Mouse (Mus musculus) cerebellum, adult 2 months (tissue): ENCODE measurements at regions not wholly inside any gene's neighbourhood (a gene's known extent, or its start where the extent isn't known, plus 50 kb on each side); places are given as distances from the start of the nearest gene placed in this dataset.

Source experiments
- CTCF ChIP-seq: fragments of 200-500 bp; IDR thresholded peaks from 2 replicates; pipeline ENCODE4 v1.5.1; 2011; ENCODE audit warnings: low read depth, mild to moderate bottlenecking, control low read depth, low read length, moderate library complexity, borderline replicate concordance; ENCODE audit not compliant: insufficient read depth
- POLR2A ChIP-seq: fragments of 200-500 bp; IDR thresholded peaks from 2 replicates; pipeline ENCODE4 v1.6.1; 2011; ENCODE audit warnings: low read length, control low read depth, borderline replicate concordance; ENCODE audit not compliant: insufficient read depth

GRCm38 (mm10) chr8:107699307-107699706 lies 111.0 kb upstream of the Psmd7 start:
- TF ChIP-seq CTCF (no peak), POLR2A (no peak)
